Mouse (Mus musculus) intestine, postnatal 0 days (tissue): ENCODE data around the gene Grik1. TPM values are rescaled to one million over a fixed set of nuclear protein-coding genes. Genes with fewer than 3 reads are reported as not detected.

Source experiments
- ATAC-seq: fragments of 200-750 bp; cut with Nextera tagmentation; 2 replicates; pipeline ENCODE4 v1.8.0; 2017; ENCODE audit warnings: mild to moderate bottlenecking, moderate TSS enrichment, moderate library complexity
- H3K27ac ChIP-seq: fragments of 300-500 bp; sonication (generic); 2 replicates; pipeline ENCODE4 v1.5.1; 2014; ENCODE audit warnings: mild to moderate bottlenecking, low read depth, low read length, moderate library complexity
- H3K27me3 ChIP-seq: fragments of 300-500 bp; sonication (generic); replicated peaks from 2 replicates; pipeline ENCODE4 v1.6.1; 2014; ENCODE audit warnings: low read length, mixed read lengths; ENCODE audit not compliant: control insufficient read depth, insufficient read depth
- H3K36me3 ChIP-seq: fragments of 300-500 bp; sonication (generic); 2 replicates; pipeline ENCODE4 v1.6.1; 2014; ENCODE audit warnings: mild to moderate bottlenecking, moderate library complexity; ENCODE audit not compliant: control insufficient read depth, insufficient read depth
- H3K4me1 ChIP-seq: fragments of 300-500 bp; sonication (generic); replicated peaks from 2 replicates; pipeline ENCODE4 v1.6.1; 2014; ENCODE audit warnings: antibody characterized with exemption, low read length, mixed read lengths; ENCODE audit not compliant: control insufficient read depth, insufficient read depth
- H3K4me2 ChIP-seq: fragments of 300-500 bp; sonication (generic); replicated peaks from 2 replicates; pipeline ENCODE4 v1.6.1; 2014; ENCODE audit warnings: low read depth, mild to moderate bottlenecking, moderate library complexity
- H3K4me3 ChIP-seq: fragments of 300-500 bp; sonication (generic); 2 replicates; pipeline ENCODE4 v1.5.1; 2014; ENCODE audit warnings: low read depth, low read length
- H3K9ac ChIP-seq: fragments of 300-500 bp; sonication (generic); 2 replicates; pipeline ENCODE4 v1.6.1; 2014; ENCODE audit warnings: mild to moderate bottlenecking, low read depth, low read length
- H3K9me3 ChIP-seq: fragments of 300-500 bp; sonication (generic); 2 replicates; pipeline ENCODE4 v1.6.1; 2016; ENCODE audit warnings: mixed run types; ENCODE audit not compliant: control insufficient read depth
- CTCF ChIP-seq: sonication (generic); IDR thresholded peaks from 2 replicates; pipeline ENCODE4 v1.5.1; 2016; ENCODE audit warnings: low read depth, mild to moderate bottlenecking, control low read depth, antibody characterized with exemption, moderate library complexity
- WGBS: fragments of 180-500 bp; shearing (Covaris S2); extraction: QIAGEN DNeasy Blood & Tissue Kit; methylation state at CpG from one replicate; pipeline ENCODE4 v1.1.7; 2014; 5-methylcytosine and 5-hydroxymethylcytosine counted together
- polyA plus RNA-seq: library from polyadenylated mRNA; unstranded; fragments of >200 nt; fragmentation: Nextera tagmentation; extraction: Ambion mirVana; gene quantifications from 2 replicates; pipeline ENCODE4 v1.2.1, GENCODE M21; 2015

Grik1 gene
- polyA plus RNA-seq, 1 experiment from 2014 or later = 0.52 TPM

DNA sequence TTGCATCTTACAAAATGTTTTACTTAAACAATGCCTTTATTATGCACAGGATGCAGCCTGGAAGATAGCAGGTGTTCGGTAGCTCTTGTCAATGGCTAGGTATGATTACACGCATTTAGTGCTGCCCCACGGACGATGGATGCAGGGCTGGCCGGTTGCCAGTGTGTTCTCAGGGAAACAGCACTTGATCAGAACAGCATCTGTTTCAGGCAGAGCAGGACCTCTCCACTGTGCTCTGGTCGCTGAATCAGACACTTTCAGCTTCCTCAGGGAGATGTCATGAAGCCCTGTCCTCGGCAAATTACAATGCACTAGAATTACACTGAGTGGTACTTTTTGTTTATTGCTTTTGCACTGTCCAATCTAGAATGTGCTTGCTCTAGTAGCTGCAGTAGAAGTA is 202.8 kb downstream of the Grik1 start:
- Histone ChIP-seq H3K27me3 (no peaks in the 10 kb centered on the region), H3K4me2 (no peak overlapping the region), H3K9me3 (no peaks in the 10 kb centered on the region), H3K9ac (no peak overlapping the region), H3K36me3 (no peaks in the 10 kb centered on the region), H3K4me1 (no peaks in the 10 kb centered on the region), H3K27ac (no peak overlapping the region), H3K4me3 (no peak overlapping the region)
- ATAC-seq = no peak
- WGBS = 69% methylated on average over 7 of the region's 7 CpGs
- no peak for TF ChIP-seq CTCF

DNA sequence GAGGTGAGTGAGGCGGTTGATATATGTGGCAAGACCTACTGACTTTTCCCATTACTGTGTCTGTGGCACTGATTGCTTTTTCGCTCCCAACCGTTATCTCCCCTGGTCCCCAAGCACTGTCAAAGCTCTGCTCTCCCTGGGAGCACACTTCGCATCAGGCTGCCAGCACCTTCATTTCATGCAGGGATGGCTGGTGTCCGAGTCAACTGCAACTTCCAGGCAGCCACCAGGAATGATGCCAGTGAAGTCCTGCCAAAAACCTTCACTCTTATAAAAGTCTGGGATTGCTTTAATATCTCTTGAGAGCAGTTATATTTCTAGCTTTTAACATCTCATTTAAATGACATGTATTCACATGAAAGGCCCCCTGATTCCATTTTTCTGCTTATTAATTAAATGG is 215.3 kb downstream of the Grik1 start:
- WGBS = 80% methylated on average over 5 of the region's 5 CpGs
- H3K27ac ChIP-seq = no peak overlapping the region
- ATAC-seq = no peak
- H3K27me3 ChIP-seq = no peaks in the 10 kb centered on the region
- no peak for TF ChIP-seq CTCF
- H3K4me2 ChIP-seq = no peak overlapping the region
- H3K9me3 ChIP-seq = no peaks in the 10 kb centered on the region
- H3K4me1 ChIP-seq = no peaks in the 10 kb centered on the region
- no peak overlapping the region for H3K9ac ChIP-seq
- no peak overlapping the region for H3K4me3 ChIP-seq
- no peaks in the 10 kb centered on the region for H3K36me3 ChIP-seq

DNA sequence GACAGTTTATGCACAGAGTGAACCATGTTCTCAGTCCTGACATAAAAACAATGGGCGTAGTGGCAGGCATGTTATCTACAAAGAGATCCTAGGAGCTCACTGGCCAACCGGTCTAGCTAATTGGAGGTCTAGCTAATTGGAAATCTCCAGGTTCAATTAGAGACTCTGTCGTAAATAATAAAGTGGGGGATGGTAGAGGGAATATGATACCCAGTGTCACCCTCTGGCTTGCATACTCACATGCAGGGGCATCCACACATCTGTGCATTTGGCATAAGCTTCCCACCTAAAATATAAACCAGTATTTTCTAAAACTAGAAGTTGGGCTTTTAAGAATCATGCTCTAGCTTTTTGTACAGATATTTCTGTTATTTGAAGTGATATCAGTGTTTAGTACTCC is 229.1 kb downstream of the Grik1 start:
- Histone ChIP-seq H3K36me3 (no peaks in the 10 kb centered on the region), H3K4me2 (no peak overlapping the region), H3K27ac (no peak overlapping the region), H3K9me3 (no peaks in the 10 kb centered on the region), H3K4me1 (no peaks in the 10 kb centered on the region), H3K4me3 (no peak overlapping the region), H3K9ac (no peak overlapping the region), H3K27me3 (no peaks in the 10 kb centered on the region)
- no peak for TF ChIP-seq CTCF
- 74% methylated on average over 3 of the region's 3 CpGs for WGBS
- no peak for ATAC-seq

DNA sequence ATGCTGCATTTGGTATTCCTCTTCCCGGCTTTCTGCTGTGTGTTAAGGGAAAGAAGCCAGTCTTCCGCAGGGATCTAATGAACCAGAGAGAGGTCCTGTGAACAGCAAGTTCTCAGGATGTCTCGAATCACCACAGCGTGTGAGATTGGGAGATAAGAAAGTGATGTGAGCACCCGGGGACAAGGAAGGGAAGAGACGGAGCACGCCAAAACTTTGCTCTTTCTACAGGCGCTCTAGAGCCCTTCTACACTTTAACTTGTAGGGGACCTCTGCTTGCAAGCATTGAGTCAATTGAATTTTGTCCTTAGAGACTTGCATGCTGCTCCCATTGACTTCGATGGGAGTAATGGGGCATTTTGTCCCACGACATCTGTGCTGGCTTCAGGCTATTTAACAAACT is 241.9 kb downstream of the Grik1 start:
- 84% methylated on average over 10 of the region's 10 CpGs for WGBS
- ATAC-seq = no peak
- H3K4me1 ChIP-seq = no peaks in the 10 kb centered on the region
- H3K27me3 ChIP-seq = no peaks in the 10 kb centered on the region
- H3K27ac ChIP-seq = no peak overlapping the region
- no peak overlapping the region for H3K9ac ChIP-seq
- no peak overlapping the region for H3K4me3 ChIP-seq
- TF ChIP-seq CTCF = no peak
- H3K9me3 ChIP-seq = no peaks in the 10 kb centered on the region
- no peaks in the 10 kb centered on the region for H3K36me3 ChIP-seq
- no peak overlapping the region for H3K4me2 ChIP-seq

DNA sequence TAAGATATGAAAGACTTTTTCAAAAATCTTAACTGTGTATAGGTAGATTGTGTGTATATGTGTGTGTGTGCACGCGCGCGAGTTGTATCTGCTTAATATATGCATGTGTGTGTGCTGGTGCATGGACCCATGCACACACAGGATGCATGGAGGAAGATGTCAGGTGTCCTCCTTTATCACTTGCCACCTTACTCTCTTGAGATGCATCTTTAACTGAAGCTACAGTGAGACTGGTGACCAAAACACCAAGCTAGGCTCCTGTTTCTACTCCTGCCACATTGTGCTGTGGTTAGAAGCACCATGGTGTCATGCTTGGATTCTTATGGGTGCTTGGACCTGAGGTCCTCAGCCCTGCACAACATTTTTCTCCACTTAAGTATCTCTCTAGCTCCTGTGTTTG is 245.7 kb downstream of the Grik1 start:
- no peak for ATAC-seq
- Histone ChIP-seq H3K9me3 (no peaks in the 10 kb centered on the region), H3K4me2 (no peak overlapping the region), H3K27me3 (no peaks in the 10 kb centered on the region), H3K36me3 (no peaks in the 10 kb centered on the region), H3K4me3 (no peak overlapping the region), H3K27ac (no peak overlapping the region), H3K4me1 (no peaks in the 10 kb centered on the region), H3K9ac (no peak overlapping the region)
- WGBS = 99% methylated on average over 4 of the region's 4 CpGs
- TF ChIP-seq CTCF = no peak

DNA sequence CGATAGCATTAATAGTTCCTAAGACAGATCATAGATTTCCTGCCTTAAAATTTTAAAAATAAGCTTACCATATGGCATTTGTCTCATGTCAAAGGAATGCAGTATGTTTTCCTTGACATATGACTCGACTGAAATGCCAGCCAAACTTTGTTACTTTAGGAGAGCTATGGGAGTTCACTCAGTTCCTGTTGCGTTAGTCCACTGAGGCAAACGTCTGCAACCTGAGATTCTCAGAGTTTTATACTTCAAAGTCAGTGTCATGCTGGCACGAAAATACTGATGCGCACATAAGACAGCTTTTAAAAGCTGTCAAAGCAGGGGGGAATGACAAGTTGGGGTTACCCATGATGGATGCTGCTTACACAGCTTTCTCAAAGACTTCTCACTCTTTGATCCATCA is 247.6 kb downstream of the Grik1 start:
- Histone ChIP-seq H3K4me3 (no peak overlapping the region), H3K4me1 (no peaks in the 10 kb centered on the region), H3K36me3 (no peaks in the 10 kb centered on the region), H3K27ac (no peak overlapping the region), H3K27me3 (no peaks in the 10 kb centered on the region), H3K4me2 (no peak overlapping the region), H3K9ac (no peak overlapping the region), H3K9me3 (no peaks in the 10 kb centered on the region)
- no peak for TF ChIP-seq CTCF
- ATAC-seq = no peak
- 56% methylated on average over 6 of the region's 6 CpGs for WGBS

DNA sequence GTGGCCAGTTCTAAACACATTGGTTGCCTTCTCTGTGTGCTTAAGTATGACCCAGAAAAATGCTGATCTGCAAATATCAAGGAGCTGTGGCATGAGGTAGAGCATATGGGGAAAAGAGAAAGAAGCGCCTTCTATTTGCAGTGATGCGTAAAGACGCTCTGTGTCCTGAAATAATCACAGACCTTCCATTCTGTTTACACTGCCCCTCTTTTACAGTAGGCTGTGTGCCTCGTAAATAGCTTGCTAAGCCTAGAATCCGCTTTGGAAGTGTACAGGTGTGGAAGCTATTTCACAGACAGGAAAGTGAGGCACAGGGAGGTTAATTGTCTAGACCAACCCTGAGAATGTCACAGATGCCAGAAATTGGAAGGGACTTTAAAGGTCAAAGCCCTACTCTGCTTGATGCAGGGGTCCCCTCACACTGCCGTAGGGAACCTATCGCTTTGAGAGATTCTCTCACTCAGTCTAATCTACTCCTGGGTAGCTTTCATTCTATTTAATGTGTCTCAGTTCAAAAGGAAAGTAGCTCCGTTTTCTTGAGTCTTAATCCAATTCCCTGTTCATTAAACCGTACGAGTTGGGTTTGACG is 251.5 kb downstream of the Grik1 start:
- H3K36me3 ChIP-seq = no peaks in the 10 kb centered on the region
- no peaks in the 10 kb centered on the region for H3K27me3 ChIP-seq
- no peak overlapping the region for H3K9ac ChIP-seq
- H3K9me3 ChIP-seq = no peaks in the 10 kb centered on the region
- ATAC-seq = no peak
- H3K4me3 ChIP-seq = no peak overlapping the region
- no peaks in the 10 kb centered on the region for H3K4me1 ChIP-seq
- 79% methylated on average over 11 of the region's 11 CpGs for WGBS
- no peak overlapping the region for H3K27ac ChIP-seq
- TF ChIP-seq CTCF = no peak
- no peak overlapping the region for H3K4me2 ChIP-seq
